Mouse (Mus musculus): ENCODE measurements around the gene Uhrf1. TPM values are rescaled to one million over a fixed set of nuclear protein-coding genes. Genes with fewer than 3 reads are reported as not detected.

Gene Uhrf1
- 185 and 201 TPM in 2 replicates for total RNA-seq (2012; rRNA removed)
- polyA plus RNA-seq (2012; ENCODE audit: insufficient read depth in 1 of 2, insufficient read length in 2 of 2, low read depth in 1 of 2, low replicate concordance in 2 of 2, missing spikeins in 1 of 2) = 100 to 1,000 TPM; 115 to 133 TPM

- Histone ChIP-seq H3K9ac (ENCODE audit: control insufficient read depth, low read depth, low read length, poor library complexity, severe bottlenecking) (peak within 1 kb of the TSS; percentile 91), H3K9me3 (replicated peaks; ENCODE audit: insufficient read depth, low read length) (no peaks in the 10 kb centered on the region), H3K27me3 (ENCODE audit: control insufficient read depth in 1 of 2, insufficient read depth in 2 of 2, low read length in 2 of 2) (no peaks in the 10 kb centered on the region), H3K4me3 (ENCODE audit: control insufficient read depth in 1 of 2, insufficient read depth in 1 of 2, low read depth in 2 of 2, low read length in 2 of 2) (peak within 1 kb of the TSS; percentile 47 to 89), H3K36me3 (ENCODE audit: control insufficient read depth in 1 of 2, insufficient read depth in 2 of 2, low read length in 2 of 2) (peaks cover 0 to 9% of the 10 kb centered on the region in 2 experiments; a peak in 2 of 4 replicates), H3K79me2 (ENCODE audit: control insufficient read depth, insufficient read depth, low read length, poor library complexity) (peaks cover 39% of the 10 kb centered on the region), H3K27ac (ENCODE audit: control insufficient read depth, low read depth, low read length) (peak within 1 kb of the TSS; percentile 96), H3K4me1 (ENCODE audit: control insufficient read depth in 1 of 2, insufficient read depth in 2 of 2, low read length in 2 of 2) (peaks cover 0 to 15% of the 10 kb centered on the region in 2 experiments; a peak in 2 of 4 replicates)
- DNase-seq (ENCODE audit: low read depth, low spot score) = peak; percentile 98
- TF ChIP-seq TBP (IDR thresholded peaks at IDR 0.05; ENCODE audit: low read depth, low read length) (peak; percentile 91), ZKSCAN1 (IDR thresholded peaks at IDR 0.05; ENCODE audit: low read depth, low read length) (no peak), JUND (IDR thresholded peaks at IDR 0.05; ENCODE audit: low read depth, low read length) (no peak), CHD1 (IDR thresholded peaks at IDR 0.05; ENCODE audit: low read depth, low read length) (no peak), TCF12 (IDR thresholded peaks at IDR 0.05; ENCODE audit: low read depth, low read length) (peak; percentile 35; the same call in 1 of the 2 replicates), POLR2A (IDR thresholded peaks at IDR 0.05; ENCODE audit: control insufficient read depth in 1 of 2, insufficient read depth in 1 of 2, low read depth in 1 of 2, low read length in 2 of 2, poor library complexity in 1 of 2) (peak; percentile 43 to 73; a peak in 3 of 4 replicates), USF2 (IDR thresholded peaks at IDR 0.05; ENCODE audit: borderline replicate concordance in 1 of 2, insufficient read depth in 1 of 2, low read depth in 1 of 2, low read length in 2 of 2) (no peak), ZC3H11A (IDR thresholded peaks at IDR 0.05; ENCODE audit: low read depth, low read length) (no peak), HCFC1 (IDR thresholded peaks at IDR 0.05; ENCODE audit: low read depth, low read length) (peak; percentile 64; the same call in 1 of the 2 replicates), GABPA (IDR thresholded peaks at IDR 0.05; ENCODE audit: low read depth, low read length) (no peak), MAX (IDR thresholded peaks at IDR 0.05; ENCODE audit: low read length) (peak; percentile 84), CHD2 (IDR thresholded peaks at IDR 0.05; ENCODE audit: low read length) (no peak), RAD21 (IDR thresholded peaks at IDR 0.05; ENCODE audit: low read depth, low read length) (no peak), TAL1 (IDR thresholded peaks at IDR 0.05; ENCODE audit: low read length) (no peak), KAT2A (conservative IDR thresholded peaks at IDR 0.05; ENCODE audit: low read depth, low read length) (peak; percentile 15), CTCF (IDR thresholded peaks at IDR 0.05 in 2 of 3, conservative IDR thresholded peaks at IDR 0.05 in 1 of 3; ENCODE audit: control insufficient read depth in 1 of 3, insufficient read depth in 1 of 3, low read depth in 2 of 3, low read length in 3 of 3, poor library complexity in 1 of 3, severe bottlenecking in 1 of 3) (no peak), POLR2AphosphoS2 (IDR thresholded peaks at IDR 0.05; ENCODE audit: low read length) (peak; percentile 80; the same call in 1 of the 2 replicates), MYC (IDR thresholded peaks at IDR 0.05; ENCODE audit: low read depth, low read length) (peak; percentile 61; the same call in 1 of the 2 replicates), MAZ (IDR thresholded peaks at IDR 0.05; ENCODE audit: low read depth, low read length) (no peak), ZNF384 (IDR thresholded peaks at IDR 0.05; ENCODE audit: low read depth, low read length) (no peak), GATA1 (IDR thresholded peaks at IDR 0.05; ENCODE audit: low read depth, low read length) (no peak), NELFE (IDR thresholded peaks at IDR 0.05; ENCODE audit: low read depth, low read length) (peak; percentile 83), POLR2AphosphoS5 (IDR thresholded peaks at IDR 0.05; ENCODE audit: borderline replicate concordance, low read depth, low read length) (no peak), ELF1 (IDR thresholded peaks at IDR 0.05; ENCODE audit: low read depth, low read length) (0 out of 2 replicates have a peak, but pooled peaks have one; percentile 1), MYB (IDR thresholded peaks at IDR 0.05; ENCODE audit: low read depth, low read length) (no peak), UBTF (IDR thresholded peaks at IDR 0.05; ENCODE audit: borderline replicate concordance, insufficient read depth, low read depth, low read length) (no peak), E2F4 (IDR thresholded peaks at IDR 0.05; ENCODE audit: borderline replicate concordance, low read depth, low read length) (peak; percentile 98), EP300 (IDR thresholded peaks at IDR 0.05; ENCODE audit: low read depth in 1 of 2, low read length in 2 of 2) (no peak), ETS1 (IDR thresholded peaks at IDR 0.05; ENCODE audit: low read depth, low read length) (peak; percentile 35; the same call in 1 of the 2 replicates), ZMIZ1 (IDR thresholded peaks at IDR 0.05; ENCODE audit: low read depth, low read length) (peak; percentile 76), USF1 (IDR thresholded peaks at IDR 0.05; ENCODE audit: low read depth, low read length) (no peak), NRF1 (IDR thresholded peaks at IDR 0.05; ENCODE audit: insufficient read depth, low read depth, low read length, poor library complexity, severe bottlenecking) (no peak), MEF2A (IDR thresholded peaks at IDR 0.05; ENCODE audit: extremely low read depth, insufficient replicate concordance, low read depth, low read length, poor library complexity, severe bottlenecking) (no peak), RCOR1 (IDR thresholded peaks at IDR 0.05; ENCODE audit: low read depth, low read length) (no peak), MXI1 (IDR thresholded peaks at IDR 0.05; ENCODE audit: low read depth, low read length) (peak; percentile 88), SMC3 (IDR thresholded peaks at IDR 0.05; ENCODE audit: low read depth, low read length) (no peak)
These were observed at the start of gene Uhrf1 for GRCm38 (mm10) chr17:56303160-56303846. Gene Uhrf1, plus strand, starts transcription at chr17:56303321.
